Mouse (Mus musculus): Measurements from ENCODE around the gene Hadha. TPM values are rescaled to one million over a fixed set of nuclear protein-coding genes. Genes with fewer than 3 reads are reported as not detected.

Gene Hadha
- polyA plus RNA-seq, 1 experiment from 2014 or later, result 75.3 TPM

GRCm38 (mm10) chr5:30138193-30138592, 16.8 kb downstream of the Hadha start:
- Histone ChIP-seq H3K4me2 (ENCODE audit: low read length) (no peak overlapping the region), H3K36me3 (ENCODE audit: control insufficient read depth, insufficient read depth, low read length) (peaks cover 43% of the 10 kb centered on the region), H3K27ac (ENCODE audit: low read depth, low read length) (no peak overlapping the region), H3K4me1 (ENCODE audit: control insufficient read depth, insufficient read depth, low read depth, low read length) (no peaks in the 10 kb centered on the region), H3K9ac (ENCODE audit: low read depth, low read length) (no peak overlapping the region), H3K4me3 (ENCODE audit: low read length) (no peak overlapping the region), H3K27me3 (replicated peaks; ENCODE audit: control insufficient read depth, insufficient read depth, low read length) (no peaks in the 10 kb centered on the region), H3K9me3 (ENCODE audit: control insufficient read depth, low read length) (no peaks in the 10 kb centered on the region)
- WGBS, result 95% methylated on average over 4 of the region's 4 CpGs
- no peak for ATAC-seq

- Histone ChIP-seq H3K4me3 (ENCODE audit: low read length) (no peak overlapping the region), H3K9ac (ENCODE audit: low read depth, low read length) (no peak overlapping the region), H3K27me3 (replicated peaks; ENCODE audit: control insufficient read depth, insufficient read depth, low read length) (no peaks in the 10 kb centered on the region), H3K4me2 (ENCODE audit: low read length) (no peak overlapping the region), H3K27ac (ENCODE audit: low read depth, low read length) (no peak overlapping the region), H3K36me3 (ENCODE audit: control insufficient read depth, insufficient read depth, low read length) (peaks cover 40% of the 10 kb centered on the region), H3K9me3 (ENCODE audit: control insufficient read depth, low read length) (no peaks in the 10 kb centered on the region), H3K4me1 (ENCODE audit: control insufficient read depth, insufficient read depth, low read depth, low read length) (no peaks in the 10 kb centered on the region)
- WGBS, result 90% methylated on average over 8 of the region's 9 CpGs
- ATAC-seq, result no peak
Measured at GRCm38 (mm10) chr5:30137271-30137670, 17.7 kb downstream of the Hadha start.

- WGBS, result 96% methylated on average over 11 of the region's 11 CpGs
- no peaks in the 10 kb centered on the region for H3K4me1 ChIP-seq (ENCODE audit: control insufficient read depth, insufficient read depth, low read depth, low read length)
- H3K9ac ChIP-seq (ENCODE audit: low read depth, low read length), result no peak overlapping the region
- ATAC-seq, result no peak
- peaks cover 41% of the 10 kb centered on the region for H3K36me3 ChIP-seq (ENCODE audit: control insufficient read depth, insufficient read depth, low read length)
- H3K4me2 ChIP-seq (ENCODE audit: low read length), result no peak overlapping the region
- H3K27me3 ChIP-seq (replicated peaks; ENCODE audit: control insufficient read depth, insufficient read depth, low read length), result no peaks in the 10 kb centered on the region
- no peak overlapping the region for H3K4me3 ChIP-seq (ENCODE audit: low read length)
- H3K27ac ChIP-seq (ENCODE audit: low read depth, low read length), result no peak overlapping the region
- no peaks in the 10 kb centered on the region for H3K9me3 ChIP-seq (ENCODE audit: control insufficient read depth, low read length)
Measured at GRCm38 (mm10) chr5:30135711-30136231, 19.2 kb downstream of the Hadha start.

- Histone ChIP-seq H3K4me1 (ENCODE audit: control insufficient read depth, insufficient read depth, low read depth, low read length) (no peaks in the 10 kb centered on the region), H3K4me2 (ENCODE audit: low read length) (no peak overlapping the region), H3K36me3 (ENCODE audit: control insufficient read depth, insufficient read depth, low read length) (peaks cover 47% of the 10 kb centered on the region), H3K27ac (ENCODE audit: low read depth, low read length) (no peak overlapping the region), H3K4me3 (ENCODE audit: low read length) (no peak overlapping the region), H3K9ac (ENCODE audit: low read depth, low read length) (no peak overlapping the region), H3K9me3 (ENCODE audit: control insufficient read depth, low read length) (no peaks in the 10 kb centered on the region), H3K27me3 (replicated peaks; ENCODE audit: control insufficient read depth, insufficient read depth, low read length) (no peaks in the 10 kb centered on the region)
- WGBS, result 98% methylated on average over 2 of the region's 2 CpGs
- no peak for ATAC-seq
Measured at GRCm38 (mm10) chr5:30132173-30132572, 22.8 kb downstream of the Hadha start.

- no peaks in the 10 kb centered on the region for H3K27me3 ChIP-seq (replicated peaks; ENCODE audit: control insufficient read depth, insufficient read depth, low read length)
- H3K9ac ChIP-seq (ENCODE audit: low read depth, low read length), result no peak overlapping the region
- 92% methylated on average over 4 of the region's 4 CpGs for WGBS
- H3K9me3 ChIP-seq (ENCODE audit: control insufficient read depth, low read length), result no peaks in the 10 kb centered on the region
- H3K4me2 ChIP-seq (ENCODE audit: low read length), result no peak overlapping the region
- H3K4me1 ChIP-seq (ENCODE audit: control insufficient read depth, insufficient read depth, low read depth, low read length), result no peaks in the 10 kb centered on the region
- H3K36me3 ChIP-seq (ENCODE audit: control insufficient read depth, insufficient read depth, low read length), result peaks cover 47% of the 10 kb centered on the region
- H3K27ac ChIP-seq (ENCODE audit: low read depth, low read length), result no peak overlapping the region
- ATAC-seq, result no peak
- no peak overlapping the region for H3K4me3 ChIP-seq (ENCODE audit: low read length)
Measured at GRCm38 (mm10) chr5:30131246-30131645, 23.7 kb downstream of the Hadha start.

GRCm38 (mm10) chr5:30128680-30129079, 26.3 kb downstream of the Hadha start:
- Histone ChIP-seq H3K9me3 (ENCODE audit: control insufficient read depth, low read length) (no peaks in the 10 kb centered on the region), H3K4me3 (ENCODE audit: low read length) (no peak overlapping the region), H3K27me3 (replicated peaks; ENCODE audit: control insufficient read depth, insufficient read depth, low read length) (no peaks in the 10 kb centered on the region), H3K4me1 (ENCODE audit: control insufficient read depth, insufficient read depth, low read depth, low read length) (no peaks in the 10 kb centered on the region), H3K4me2 (ENCODE audit: low read length) (no peak overlapping the region), H3K9ac (ENCODE audit: low read depth, low read length) (no peak overlapping the region), H3K36me3 (ENCODE audit: control insufficient read depth, insufficient read depth, low read length) (peaks cover 51% of the 10 kb centered on the region), H3K27ac (ENCODE audit: low read depth, low read length) (no peak overlapping the region)
- WGBS, result 93% methylated on average over 6 of the region's 6 CpGs
- ATAC-seq, result no peak

GRCm38 (mm10) chr5:30127921-30128597, 26.9 kb downstream of the Hadha start:
- H3K36me3 ChIP-seq (ENCODE audit: control insufficient read depth, insufficient read depth, low read length), result peaks cover 52% of the 10 kb centered on the region
- H3K27me3 ChIP-seq (replicated peaks; ENCODE audit: control insufficient read depth, insufficient read depth, low read length), result no peaks in the 10 kb centered on the region
- no peaks in the 10 kb centered on the region for H3K9me3 ChIP-seq (ENCODE audit: control insufficient read depth, low read length)
- no peak for ATAC-seq
- no peak overlapping the region for H3K4me3 ChIP-seq (ENCODE audit: low read length)
- no peaks in the 10 kb centered on the region for H3K4me1 ChIP-seq (ENCODE audit: control insufficient read depth, insufficient read depth, low read depth, low read length)
- no peak overlapping the region for H3K9ac ChIP-seq (ENCODE audit: low read depth, low read length)
- H3K4me2 ChIP-seq (ENCODE audit: low read length), result no peak overlapping the region
- WGBS, result 91% methylated on average over 13 of the region's 13 CpGs
- no peak overlapping the region for H3K27ac ChIP-seq (ENCODE audit: low read depth, low read length)

- no peaks in the 10 kb centered on the region for H3K27me3 ChIP-seq (replicated peaks; ENCODE audit: control insufficient read depth, insufficient read depth, low read length)
- no peak overlapping the region for H3K4me3 ChIP-seq (ENCODE audit: low read length)
- H3K9ac ChIP-seq (ENCODE audit: low read depth, low read length), result no peak overlapping the region
- H3K9me3 ChIP-seq (ENCODE audit: control insufficient read depth, low read length), result no peaks in the 10 kb centered on the region
- 92% methylated on average over 7 of the region's 7 CpGs for WGBS
- no peaks in the 10 kb centered on the region for H3K4me1 ChIP-seq (ENCODE audit: control insufficient read depth, insufficient read depth, low read depth, low read length)
- no peak overlapping the region for H3K27ac ChIP-seq (ENCODE audit: low read depth, low read length)
- no peak for ATAC-seq
- peaks cover 58% of the 10 kb centered on the region for H3K36me3 ChIP-seq (ENCODE audit: control insufficient read depth, insufficient read depth, low read length)
- H3K4me2 ChIP-seq (ENCODE audit: low read length), result no peak overlapping the region
Measured at GRCm38 (mm10) chr5:30126756-30127155, 28.2 kb downstream of the Hadha start.

- Histone ChIP-seq H3K9me3 (ENCODE audit: control insufficient read depth, low read length) (no peaks in the 10 kb centered on the region), H3K9ac (ENCODE audit: low read depth, low read length) (no peak overlapping the region), H3K4me3 (ENCODE audit: low read length) (no peak overlapping the region), H3K4me2 (ENCODE audit: low read length) (no peak overlapping the region), H3K36me3 (ENCODE audit: control insufficient read depth, insufficient read depth, low read length) (peaks cover 61% of the 10 kb centered on the region), H3K27ac (ENCODE audit: low read depth, low read length) (no peak overlapping the region; the same call in 1 of the 2 replicates), H3K4me1 (ENCODE audit: control insufficient read depth, insufficient read depth, low read depth, low read length) (no peaks in the 10 kb centered on the region), H3K27me3 (replicated peaks; ENCODE audit: control insufficient read depth, insufficient read depth, low read length) (no peaks in the 10 kb centered on the region)
- WGBS, result 40% methylated on average over 5 of the region's 5 CpGs
- ATAC-seq, result no peak
Measured at GRCm38 (mm10) chr5:30125587-30125986, 29.4 kb downstream of the Hadha start.

Data from hindbrain, embryonic 16.5 days (tissue).